Mouse (Mus musculus) kidney, adult 2 months (tissue): Measurements from ENCODE around the gene Efcab2. TPM values are rescaled to one million over a fixed set of nuclear protein-coding genes. Genes with fewer than 3 reads are reported as not detected.
A peak's percentile ranks its signal among the peaks of the same experiment; 100 is the strongest.

Experiments used
- DNase-seq: peaks from one replicate; pipeline ENCODE4 v3.0.0; 2021
- H3K27ac ChIP-seq: fragments of 200-500 bp; 2 replicates; pipeline ENCODE4 v1.5.1; 2012; ENCODE audit warnings: low read depth, low read length, control low read depth, inconsistent platforms; ENCODE audit not compliant: insufficient read depth
- H3K27me3 ChIP-seq: fragments of 200-500 bp; replicated peaks from 2 replicates; pipeline ENCODE4 v1.6.1; 2012; ENCODE audit warnings: mild to moderate bottlenecking, moderate library complexity, low read length, inconsistent platforms; ENCODE audit not compliant: control insufficient read depth, insufficient read depth
- H3K36me3 ChIP-seq: fragments of 200-500 bp; 2 replicates; pipeline ENCODE4 v1.6.1; 2012; ENCODE audit warnings: mild to moderate bottlenecking, moderate library complexity, low read length, inconsistent platforms; ENCODE audit not compliant: control insufficient read depth, insufficient read depth
- H3K4me1 ChIP-seq: fragments of 200-500 bp; 2 replicates; pipeline ENCODE4 v1.6.1; 2011; ENCODE audit warnings: low read length; ENCODE audit not compliant: control insufficient read depth, insufficient read depth
- H3K4me3 ChIP-seq: fragments of 200-500 bp; 2 replicates; pipeline ENCODE4 v1.5.1; 2011; ENCODE audit warnings: mild to moderate bottlenecking, low read depth, low read length, control low read depth; ENCODE audit not compliant: insufficient read depth
- CTCF ChIP-seq: fragments of 200-500 bp; conservative IDR thresholded peaks from 2 replicates; pipeline ENCODE4 v1.5.1; 2011; ENCODE audit warnings: low read depth, mild to moderate bottlenecking, control low read depth, low read length, moderate library complexity, mixed read lengths; ENCODE audit not compliant: insufficient read depth, insufficient read length
- POLR2A ChIP-seq: fragments of 200-500 bp; IDR thresholded peaks from one replicate; pipeline ENCODE4 v1.6.1; 2011; ENCODE audit warnings: low read depth, low read length, control low read depth
- WGBS: fragments of 180-500 bp; shearing (Covaris S2); methylation state at CpG from one replicate; pipeline ENCODE4 v1.1.7; 2018; 5-methylcytosine and 5-hydroxymethylcytosine counted together
- polyA plus RNA-seq: library from polyadenylated mRNA; depleted of rRNA; stranded (reverse); fragments of >200 nt; gene quantifications from 2 replicates; pipeline ENCODE4 v1.2.3, GENCODE M21; 2012

Gene Efcab2
- polyA plus RNA-seq, 1 experiment, result 1.6 TPM

DNA sequence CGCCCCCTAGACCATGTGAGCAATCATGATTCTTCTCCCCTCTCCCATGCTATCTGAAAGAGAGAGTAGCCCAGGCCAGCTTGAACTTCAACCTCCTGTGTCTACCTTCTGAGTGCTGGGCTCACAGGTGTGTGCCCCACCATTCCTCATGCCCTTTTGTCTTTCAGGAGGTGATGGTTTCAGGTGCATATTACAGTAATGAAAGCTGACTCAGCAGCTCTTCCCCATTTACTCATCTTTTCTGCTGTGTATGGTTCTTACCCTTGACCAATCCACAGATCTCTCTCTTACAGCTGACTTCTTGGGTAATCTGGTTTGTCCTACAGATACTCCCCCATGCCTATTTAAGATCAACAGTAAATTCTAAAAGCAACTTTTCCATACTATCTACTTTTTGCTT lies 26.7 kb upstream of the Efcab2 start:
- DNase-seq, result no peak
- 100% methylated on average over 1 of the region's 1 CpGs for WGBS
- TF ChIP-seq CTCF, result no peak
- TF ChIP-seq POLR2A, result no peak
- Histone ChIP-seq H3K27me3 (no peaks in the 10 kb centered on the region), H3K27ac (no peak overlapping the region), H3K4me3 (no peak overlapping the region), H3K36me3 (no peaks in the 10 kb centered on the region), H3K4me1 (no peaks in the 10 kb centered on the region)

- no peak for TF ChIP-seq POLR2A
- TF ChIP-seq CTCF, result no peak
- no peaks in the 10 kb centered on the region for H3K27me3 ChIP-seq
- no peak overlapping the region for H3K4me3 ChIP-seq
- no peaks in the 10 kb centered on the region for H3K4me1 ChIP-seq
- H3K27ac ChIP-seq, result no peak overlapping the region
- H3K36me3 ChIP-seq, result no peaks in the 10 kb centered on the region
- DNase-seq, result no peak
Observed at GRCm38 (mm10) chr1:178382165-178382564, 23.7 kb upstream of the Efcab2 start.

GRCm38 (mm10) chr1:178388802-178389201 lies 17.1 kb upstream of the Efcab2 start:
- 54% methylated on average over 4 of the region's 4 CpGs for WGBS
- no peak for DNase-seq
- no peaks in the 10 kb centered on the region for H3K4me1 ChIP-seq
- H3K27ac ChIP-seq, result no peak overlapping the region
- H3K4me3 ChIP-seq, result no peak overlapping the region
- TF ChIP-seq POLR2A, result no peak
- TF ChIP-seq CTCF, result no peak
- H3K27me3 ChIP-seq, result no peaks in the 10 kb centered on the region
- no peaks in the 10 kb centered on the region for H3K36me3 ChIP-seq

DNA sequence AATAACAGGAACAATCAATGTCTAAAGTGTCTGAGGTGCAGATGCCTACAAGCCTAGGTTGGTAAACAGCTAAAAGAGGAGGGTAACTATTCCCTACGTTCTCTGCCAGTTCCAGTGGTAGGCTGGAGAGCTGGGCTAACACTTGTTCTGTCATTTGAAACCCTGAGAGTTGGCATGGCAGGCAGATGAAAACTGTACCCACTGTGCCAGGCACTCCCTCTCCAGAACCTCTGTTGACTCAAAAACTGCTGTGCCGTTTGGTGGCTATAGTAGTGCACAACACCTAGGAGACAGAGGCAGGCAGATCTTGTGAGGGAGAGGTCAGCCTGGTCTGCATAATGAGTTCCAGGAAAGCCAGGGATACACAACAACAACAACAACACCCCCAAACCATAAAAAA lies 16.5 kb upstream of the Efcab2 start:
- Histone ChIP-seq H3K4me3 (no peak overlapping the region), H3K27me3 (no peaks in the 10 kb centered on the region), H3K27ac (no peak overlapping the region), H3K36me3 (no peaks in the 10 kb centered on the region), H3K4me1 (no peaks in the 10 kb centered on the region)
- TF ChIP-seq POLR2A (no peak), CTCF (no peak)
- 70% methylated on average over 2 of the region's 2 CpGs for WGBS
- no peak for DNase-seq

DNA sequence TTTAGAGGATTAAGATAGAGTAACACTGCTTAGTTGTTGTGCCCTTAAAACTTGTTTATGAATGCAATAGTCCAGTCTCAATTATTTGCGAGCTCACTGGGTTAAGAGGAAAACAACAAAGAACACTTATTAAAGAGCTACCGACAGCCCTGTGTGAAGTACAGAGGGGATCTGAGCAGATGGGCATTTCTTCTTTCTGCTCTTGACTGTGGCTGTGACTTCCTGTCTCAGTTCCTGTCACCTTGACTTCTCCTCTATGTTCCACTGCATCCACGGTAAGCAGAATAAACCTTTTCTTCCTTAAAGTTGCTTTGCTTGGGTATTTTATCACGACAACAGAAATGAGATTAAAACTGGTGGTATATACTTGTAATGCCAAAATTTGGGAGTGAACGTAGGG lies 12.9 kb upstream of the Efcab2 start:
- H3K27me3 ChIP-seq, result no peaks in the 10 kb centered on the region
- no peak overlapping the region for H3K27ac ChIP-seq
- H3K4me3 ChIP-seq, result no peak overlapping the region
- H3K36me3 ChIP-seq, result no peaks in the 10 kb centered on the region
- 80% methylated on average over 5 of the region's 5 CpGs for WGBS
- H3K4me1 ChIP-seq, result no peaks in the 10 kb centered on the region; the same call in 1 of the 2 replicates
- no peak for DNase-seq
- TF ChIP-seq POLR2A, result no peak
- TF ChIP-seq CTCF, result no peak

DNA sequence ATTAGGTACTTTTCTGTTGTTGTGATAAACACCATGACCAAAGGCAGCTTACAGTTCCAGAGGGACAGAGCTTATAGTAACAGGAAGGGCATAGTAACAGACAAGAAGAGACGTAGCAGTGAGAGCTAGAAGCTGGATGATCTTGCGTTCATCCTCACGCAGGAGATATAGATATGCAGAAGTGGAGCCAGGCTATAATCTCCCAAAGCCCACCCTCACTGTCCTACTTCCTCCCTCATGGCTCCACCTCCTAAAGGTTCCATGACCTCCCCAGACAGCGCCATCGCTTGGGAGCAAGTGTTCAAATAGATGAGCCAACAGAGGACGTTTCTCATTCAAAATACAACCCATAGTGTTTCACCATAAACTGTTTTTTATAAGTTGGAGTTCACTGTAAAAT lies 10.8 kb upstream of the Efcab2 start:
- Histone ChIP-seq H3K36me3 (no peaks in the 10 kb centered on the region), H3K27ac (no peak overlapping the region; the same call in 1 of the 2 replicates), H3K27me3 (no peaks in the 10 kb centered on the region), H3K4me3 (no peak overlapping the region), H3K4me1 (no peaks in the 10 kb centered on the region; the same call in 1 of the 2 replicates)
- 87% methylated on average over 6 of the region's 6 CpGs for WGBS
- DNase-seq, result no peak
- TF ChIP-seq POLR2A (no peak), CTCF (no peak)

- TF ChIP-seq CTCF (no peak), POLR2A (no peak)
- H3K27ac ChIP-seq, result peak overlapping the region; percentile 42; the same call in 1 of the 2 replicates
- H3K27me3 ChIP-seq, result no peaks in the 10 kb centered on the region
- H3K4me1 ChIP-seq, result no peaks in the 10 kb centered on the region; the same call in 1 of the 2 replicates
- 21% methylated on average over 4 of the region's 4 CpGs for WGBS
- DNase-seq, result peak; percentile 91
- H3K4me3 ChIP-seq, result no peak overlapping the region
- H3K36me3 ChIP-seq, result no peaks in the 10 kb centered on the region
Observed at GRCm38 (mm10) chr1:178396383-178396782, 9.5 kb upstream of the Efcab2 start.

DNA sequence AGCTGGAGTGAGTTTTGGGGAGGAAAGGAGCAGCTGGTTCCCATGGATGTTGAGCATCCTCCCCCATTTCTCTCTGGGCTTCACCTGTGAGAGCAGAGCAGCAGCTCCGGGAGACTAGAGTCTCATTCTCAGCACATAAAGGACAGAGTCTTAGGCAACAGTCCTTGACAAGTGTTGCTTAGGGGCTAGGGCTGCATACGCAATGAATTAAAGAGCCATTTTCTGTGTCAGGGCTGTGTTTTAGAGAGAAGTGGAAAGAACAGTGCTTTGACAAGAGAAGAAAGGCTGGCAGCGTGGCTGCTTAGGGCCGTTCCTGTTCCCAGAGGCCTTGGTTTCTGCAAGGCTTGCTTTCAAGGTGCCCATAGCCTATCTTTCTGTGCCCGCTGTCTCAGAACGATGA lies 6.0 kb upstream of the Efcab2 start:
- H3K4me3 ChIP-seq, result no peak overlapping the region
- H3K27me3 ChIP-seq, result no peaks in the 10 kb centered on the region
- DNase-seq, result no peak
- 92% methylated on average over 6 of the region's 6 CpGs for WGBS
- H3K4me1 ChIP-seq, result no peaks in the 10 kb centered on the region; the same call in 1 of the 2 replicates
- H3K27ac ChIP-seq, result no peak overlapping the region
- no peaks in the 10 kb centered on the region for H3K36me3 ChIP-seq
- TF ChIP-seq CTCF, result no peak
- TF ChIP-seq POLR2A, result no peak
